Mouse (Mus musculus) embryonic facial prominence, embryonic 15.5 days (tissue): ENCODE results near the gene Ugt1a9. TPM values are rescaled to one million over a fixed set of nuclear protein-coding genes. Genes with fewer than 3 reads are reported as not detected.
A peak's percentile ranks its signal among the peaks of the same experiment; 100 is the strongest.
"Not testable (repeated sequence)": the region's sequence is repeated elsewhere in the genome, so short reads cannot be mapped to it uniquely, and the experiment has no call there.

Experiments
- ATAC-seq: fragments of 200-750 bp; cut with Nextera tagmentation; 2 replicates; pipeline ENCODE4 v1.8.0; 2017; ENCODE audit warnings: low read depth, moderate TSS enrichment; ENCODE audit not compliant: insufficient number of reproducible peaks, low FRiP score, low TSS enrichment
- H3K27ac ChIP-seq: fragments of 300-500 bp; sonication (generic); replicated peaks from 2 replicates; pipeline ENCODE4 v1.5.1; 2015; ENCODE audit warnings: mild to moderate bottlenecking, inconsistent platforms
- H3K27me3 ChIP-seq: fragments of 300-500 bp; sonication (generic); 2 replicates; pipeline ENCODE4 v1.6.1; 2015; ENCODE audit warnings: inconsistent platforms
- H3K36me3 ChIP-seq: fragments of 300-500 bp; sonication (generic); 2 replicates; pipeline ENCODE4 v1.6.1; 2015; ENCODE audit warnings: mild to moderate bottlenecking, inconsistent platforms
- H3K4me1 ChIP-seq: fragments of 300-500 bp; sonication (generic); 2 replicates; pipeline ENCODE4 v1.6.1; 2015; ENCODE audit warnings: inconsistent platforms
- H3K4me2 ChIP-seq: fragments of 300-500 bp; sonication (generic); replicated peaks from 2 replicates; pipeline ENCODE4 v1.6.1; 2015; ENCODE audit warnings: mild to moderate bottlenecking, inconsistent platforms
- H3K4me3 ChIP-seq: fragments of 300-500 bp; sonication (generic); replicated peaks from 2 replicates; pipeline ENCODE4 v1.5.1; 2015; ENCODE audit warnings: mild to moderate bottlenecking, inconsistent platforms
- H3K9ac ChIP-seq: fragments of 300-500 bp; sonication (generic); 2 replicates; pipeline ENCODE4 v1.6.1; 2015; ENCODE audit warnings: inconsistent platforms
- H3K9me3 ChIP-seq: fragments of 300-500 bp; sonication (generic); replicated peaks from 2 replicates; pipeline ENCODE4 v1.6.1; 2016; ENCODE audit warnings: inconsistent platforms
- WGBS: fragments of 180-500 bp; shearing (Covaris S2); methylation state at CpG from one replicate; pipeline ENCODE4 v1.1.7; 2015; 5-methylcytosine and 5-hydroxymethylcytosine counted together
- polyA plus RNA-seq: library from polyadenylated mRNA; unstranded; fragments of >200 nt; fragmentation: Nextera tagmentation; extraction: Ambion mirVana; gene quantifications from 2 replicates; pipeline ENCODE4 v1.2.1, GENCODE M21; 2015

Ugt1a9 gene
- polyA plus RNA-seq, 1 experiment from 2014 or later, result not detected

GRCm38 (mm10) chr1:88109604-88110003 is 39.0 kb downstream of the Ugt1a9 start:
- not testable (repeated sequence) for ATAC-seq, H3K27me3 ChIP-seq, H3K9ac ChIP-seq, H3K4me3 ChIP-seq, H3K36me3 ChIP-seq, H3K27ac ChIP-seq, H3K4me1 ChIP-seq, H3K4me2 ChIP-seq, H3K9me3 ChIP-seq
- 85% methylated on average over 2 of the region's 2 CpGs for WGBS

GRCm38 (mm10) chr1:88112769-88113168 is 42.2 kb downstream of the Ugt1a9 start:
- not testable (repeated sequence) for H3K27ac ChIP-seq, H3K4me3 ChIP-seq, H3K4me1 ChIP-seq, H3K9ac ChIP-seq, ATAC-seq, H3K36me3 ChIP-seq, H3K9me3 ChIP-seq, H3K4me2 ChIP-seq, H3K27me3 ChIP-seq
- 89% methylated on average over 6 of the region's 6 CpGs for WGBS

- not testable (repeated sequence) for H3K9me3 ChIP-seq, ATAC-seq, H3K27me3 ChIP-seq, H3K9ac ChIP-seq, H3K4me2 ChIP-seq, H3K27ac ChIP-seq, H3K4me1 ChIP-seq, H3K4me3 ChIP-seq, H3K36me3 ChIP-seq
- WGBS, result 13% methylated on average over 4 of the region's 4 CpGs
Measured at GRCm38 (mm10) chr1:88120550-88120949, 50.0 kb downstream of the Ugt1a9 start.

- not testable (repeated sequence) for H3K4me1 ChIP-seq, H3K4me2 ChIP-seq, H3K9ac ChIP-seq, ATAC-seq, H3K4me3 ChIP-seq, H3K36me3 ChIP-seq, H3K27ac ChIP-seq, H3K9me3 ChIP-seq, H3K27me3 ChIP-seq
- no CpG with 5 or more reads among the region's 1 CpGs for WGBS
Measured at GRCm38 (mm10) chr1:88121521-88121920, 50.9 kb downstream of the Ugt1a9 start.

- H3K27me3 ChIP-seq, H3K36me3 ChIP-seq, H3K9ac ChIP-seq, H3K27ac ChIP-seq, H3K4me2 ChIP-seq, H3K4me1 ChIP-seq, ATAC-seq, H3K9me3 ChIP-seq, H3K4me3 ChIP-seq: not testable (repeated sequence)
- WGBS, result 68% methylated on average over 4 of the region's 4 CpGs
Measured at GRCm38 (mm10) chr1:88125827-88126360, 55.3 kb downstream of the Ugt1a9 start.

- WGBS, result 78% methylated on average over 2 of the region's 2 CpGs
Measured at GRCm38 (mm10) chr1:88129091-88129490, 58.5 kb downstream of the Ugt1a9 start.

GRCm38 (mm10) chr1:88130223-88130622 is 59.6 kb downstream of the Ugt1a9 start:
- WGBS, result 86% methylated on average over 1 of the region's 1 CpGs
- not testable (repeated sequence) for H3K9me3 ChIP-seq, H3K27ac ChIP-seq, H3K4me2 ChIP-seq, ATAC-seq, H3K9ac ChIP-seq, H3K36me3 ChIP-seq, H3K27me3 ChIP-seq, H3K4me3 ChIP-seq
- H3K4me1 ChIP-seq, result peaks cover 12% of the 10 kb centered on the region

More at GRCm38 (mm10) chr1:88129091-88129490, 58.5 kb downstream of the Ugt1a9 start:
- not testable (repeated sequence) for H3K9me3 ChIP-seq, H3K36me3 ChIP-seq, H3K27ac ChIP-seq, H3K9ac ChIP-seq, H3K4me2 ChIP-seq, H3K4me3 ChIP-seq, H3K4me1 ChIP-seq, ATAC-seq, H3K27me3 ChIP-seq

GRCm38 (mm10) chr1:88133908-88134456 is 63.4 kb downstream of the Ugt1a9 start:
- ATAC-seq, result no peak
- 29% methylated on average over 3 of the region's 3 CpGs for WGBS

GRCm38 (mm10) chr1:88134457-88135011 is 63.9 kb downstream of the Ugt1a9 start, which contains the start of gene Ugt1a6a:
TSS of gene Ugt1a6a (plus strand) at chr1:88134809.
- 0 out of 2 replicates have a peak within 1 kb of the TSS, but pooled peaks have one; percentile 27 for H3K4me2 ChIP-seq
- peaks cover 12% of the 10 kb centered on the region for H3K4me1 ChIP-seq
- H3K27me3 ChIP-seq, H3K9ac ChIP-seq, H3K4me3 ChIP-seq, H3K36me3 ChIP-seq, H3K9me3 ChIP-seq: not testable (repeated sequence)
- 15% methylated on average over 5 of the region's 5 CpGs for WGBS
- ATAC-seq, result peak; percentile 75
- H3K27ac ChIP-seq, result peak within 1 kb of the TSS; percentile 84

More at GRCm38 (mm10) chr1:88133908-88134456, 63.4 kb downstream of the Ugt1a9 start:
- no peak overlapping the region for H3K9ac ChIP-seq
- no peak overlapping the region for H3K4me2 ChIP-seq
- no peaks in the 10 kb centered on the region for H3K27me3 ChIP-seq
- H3K36me3 ChIP-seq, result no peaks in the 10 kb centered on the region
- no peaks in the 10 kb centered on the region for H3K9me3 ChIP-seq
- peak overlapping the region; percentile 84 for H3K27ac ChIP-seq
- H3K4me1 ChIP-seq, result peaks cover 12% of the 10 kb centered on the region
- no peak overlapping the region for H3K4me3 ChIP-seq

GRCm38 (mm10) chr1:88135229-88135904 is 64.8 kb downstream of the Ugt1a9 start:
- Histone ChIP-seq H3K4me1 (peaks cover 12% of the 10 kb centered on the region), H3K27ac (peak overlapping the region; percentile 48; the same call in 1 of the 2 replicates), H3K4me2 (0 out of 2 replicates have a peak overlapping the region, but pooled peaks have one; percentile 27)
- not testable (repeated sequence) for ATAC-seq, H3K36me3 ChIP-seq, H3K9me3 ChIP-seq, H3K4me3 ChIP-seq, H3K27me3 ChIP-seq, H3K9ac ChIP-seq
- WGBS, result 70% methylated on average over 6 of the region's 6 CpGs

GRCm38 (mm10) chr1:88136646-88137045 is 66.0 kb downstream of the Ugt1a9 start:
- H3K36me3 ChIP-seq, result no peaks in the 10 kb centered on the region
- no peak overlapping the region for H3K4me2 ChIP-seq
- H3K27ac ChIP-seq, result no peak overlapping the region
- no peak overlapping the region for H3K9ac ChIP-seq
- peaks cover 12% of the 10 kb centered on the region for H3K4me1 ChIP-seq
- no peaks in the 10 kb centered on the region for H3K27me3 ChIP-seq
- H3K9me3 ChIP-seq, result no peaks in the 10 kb centered on the region
- no peak overlapping the region for H3K4me3 ChIP-seq
- no peak for ATAC-seq
- 60% methylated on average over 2 of the region's 2 CpGs for WGBS
